Mouse (Mus musculus) kidney, postnatal 10 days (tissue): ENCODE data around the gene Ptprcap.

Source experiments
- DNase-seq: peaks from one replicate; pipeline ENCODE4 v3.0.0; 2021; ENCODE audit warnings: mixed read lengths

The Ptprcap gene

DNA sequence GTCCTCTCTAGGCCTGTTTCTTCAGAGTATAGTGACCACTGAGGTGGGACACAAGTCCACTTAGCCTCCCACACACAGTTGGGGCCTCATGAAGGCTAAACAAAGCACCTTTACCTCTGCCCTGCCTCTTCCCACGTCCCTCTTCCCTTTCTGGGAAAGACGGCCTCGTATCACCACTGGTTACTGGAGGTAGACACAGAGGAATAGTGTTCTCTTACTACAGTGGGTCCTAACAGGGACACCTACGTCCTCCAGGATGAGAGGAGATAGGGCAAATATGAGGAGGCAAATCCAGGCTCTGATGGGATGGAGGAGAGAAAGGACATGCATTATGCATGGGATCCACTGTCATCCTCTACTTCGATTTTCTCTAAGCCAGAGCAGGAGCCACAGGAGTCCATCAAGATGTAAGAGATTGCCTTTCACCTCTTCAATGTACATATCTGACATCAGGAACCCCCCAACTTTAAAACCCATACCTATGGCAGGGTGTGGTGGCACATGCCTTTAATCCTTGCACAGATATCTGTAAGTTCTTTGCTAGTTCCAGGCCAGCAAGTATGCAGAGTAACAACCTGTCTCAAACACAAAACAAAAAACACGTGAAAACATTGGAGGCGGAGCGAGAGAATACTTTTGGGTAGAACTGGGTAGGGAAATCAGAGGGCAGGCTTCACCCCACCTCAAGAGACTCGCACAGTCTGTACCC, 5.5 kb upstream of the Ptprcap start:
- no peak for DNase-seq

DNA sequence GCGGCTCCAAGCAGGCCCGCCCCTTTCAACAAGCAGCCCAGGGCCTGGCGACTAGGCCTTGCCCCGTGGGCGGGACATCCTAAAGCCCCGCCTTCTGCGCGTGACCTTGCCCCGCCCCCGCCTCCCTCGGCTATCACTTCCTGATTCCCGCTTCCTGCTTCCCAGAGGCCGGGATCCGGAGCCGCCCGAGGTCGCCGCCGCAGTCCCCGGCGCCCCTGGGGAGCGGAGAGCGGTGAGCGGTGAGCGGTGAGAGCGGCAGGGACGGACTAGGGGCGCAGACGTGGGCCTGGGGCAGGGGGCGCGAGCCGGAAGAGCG, 5.0 kb upstream of the Ptprcap start, which contains the start of gene Coro1b:
Gene Coro1b, plus strand, starts transcription at position 129 of the 316 bp plus-strand sequence.
- peak; percentile 99 for DNase-seq

DNA sequence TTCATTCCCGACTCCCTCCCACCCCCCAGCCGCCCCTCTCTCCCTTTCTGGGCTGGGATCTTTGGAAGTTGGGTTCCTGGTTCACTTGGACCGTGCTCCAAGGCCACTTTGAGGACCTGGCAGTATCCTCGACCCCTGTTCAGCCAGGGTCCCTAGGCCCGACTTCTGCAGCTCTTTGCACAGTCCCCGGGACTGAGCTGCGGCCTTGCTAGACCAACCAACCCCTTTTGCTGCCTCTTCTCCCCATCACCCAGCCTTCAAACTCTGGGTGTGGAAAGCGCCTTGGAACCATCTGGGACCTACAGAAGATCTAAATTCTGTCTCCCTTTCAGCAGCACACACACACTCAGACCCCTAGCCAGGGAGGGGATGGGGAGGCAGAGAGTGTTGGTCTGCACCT, 4.6 kb upstream of the Ptprcap start:
- no peak for DNase-seq

DNA sequence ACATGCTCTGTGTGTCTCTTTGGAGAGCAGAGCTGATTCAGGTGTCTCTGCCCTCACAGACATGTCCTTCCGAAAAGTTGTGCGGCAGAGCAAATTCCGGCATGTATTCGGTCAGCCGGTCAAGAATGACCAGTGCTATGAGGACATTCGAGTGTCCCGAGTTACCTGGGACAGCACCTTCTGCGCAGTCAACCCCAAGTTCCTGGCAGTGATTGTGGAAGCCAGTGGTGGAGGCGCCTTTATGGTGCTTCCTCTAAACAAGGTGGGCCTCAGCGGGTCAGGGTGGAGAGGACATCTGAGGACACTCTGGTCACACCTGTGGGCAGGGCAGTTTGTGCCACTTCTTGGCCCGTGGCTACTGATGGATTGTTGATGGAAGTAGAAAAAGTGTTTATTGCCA, 4.1 kb upstream of the Ptprcap start:
- DNase-seq, result no peak

DNA sequence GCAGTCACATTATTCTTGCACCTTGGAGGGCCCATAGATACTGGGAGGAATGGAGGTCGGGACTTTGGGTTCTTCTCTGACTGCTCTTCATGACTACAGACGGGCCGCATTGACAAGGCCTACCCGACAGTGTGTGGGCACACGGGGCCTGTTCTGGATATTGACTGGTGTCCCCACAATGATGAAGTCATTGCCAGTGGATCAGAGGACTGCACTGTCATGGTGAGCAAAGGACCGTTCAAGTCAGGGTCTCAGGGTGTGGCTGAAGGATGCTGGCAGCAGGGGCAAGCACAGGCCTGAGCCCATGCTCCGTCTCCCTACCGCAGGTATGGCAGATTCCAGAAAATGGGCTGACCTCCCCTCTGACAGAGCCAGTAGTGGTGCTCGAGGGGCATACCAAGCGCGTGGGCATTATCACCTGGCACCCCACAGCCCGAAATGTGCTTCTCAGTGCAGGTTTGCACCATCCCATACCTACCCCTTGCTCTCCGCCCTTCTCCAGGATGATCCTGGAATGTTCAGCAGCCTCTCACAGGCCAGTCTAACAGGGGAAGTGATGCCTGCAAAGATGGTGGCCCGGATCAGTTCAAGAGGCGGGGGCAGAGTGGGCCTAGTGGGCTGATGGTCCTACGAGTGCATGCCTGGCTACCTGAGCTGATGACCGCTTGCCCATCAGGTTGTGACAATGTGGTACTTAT, 3.5 kb upstream of the Ptprcap start:
- no peak for DNase-seq

DNA sequence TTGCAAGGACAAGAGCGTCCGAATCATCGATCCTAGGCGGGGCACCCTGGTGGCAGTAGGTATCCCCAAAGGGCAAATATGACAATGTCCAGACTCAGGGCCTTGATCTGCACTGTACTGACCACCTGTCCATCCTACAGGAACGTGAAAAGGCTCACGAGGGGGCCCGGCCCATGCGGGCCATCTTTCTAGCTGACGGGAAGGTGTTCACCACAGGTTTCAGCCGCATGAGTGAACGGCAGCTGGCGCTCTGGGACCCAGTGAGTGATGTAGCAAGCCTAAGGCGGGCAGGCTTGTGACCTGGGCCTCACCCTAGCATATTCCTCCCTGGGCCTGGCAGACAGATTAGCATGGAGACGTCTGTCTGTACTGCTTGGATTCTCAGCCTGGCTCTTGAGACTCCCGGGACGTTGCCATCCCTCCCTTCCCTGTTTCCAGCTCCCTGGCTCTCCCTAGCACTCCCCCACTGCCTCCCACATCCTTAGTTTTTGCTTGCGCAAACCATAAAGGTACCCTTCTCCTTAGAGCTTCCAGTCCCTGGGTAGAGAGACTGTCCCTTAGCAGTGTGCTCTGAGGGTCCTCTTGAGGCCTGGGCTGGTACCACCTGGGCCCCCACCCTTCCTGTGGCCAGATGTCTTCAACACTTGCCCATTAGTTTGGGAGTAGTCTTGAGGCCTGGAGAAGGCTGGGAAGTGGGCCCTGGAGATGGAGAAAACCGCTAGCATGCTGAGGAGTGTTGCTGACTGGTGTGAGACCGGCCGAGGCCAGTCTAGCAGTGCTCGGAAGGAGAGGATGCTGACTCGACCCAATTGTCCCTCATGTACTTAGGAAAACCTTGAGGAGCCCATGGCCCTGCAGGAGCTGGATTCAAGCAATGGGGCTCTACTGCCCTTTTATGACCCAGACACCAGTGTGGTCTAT, 2.6 kb upstream of the Ptprcap start:
- no peak for DNase-seq

DNA sequence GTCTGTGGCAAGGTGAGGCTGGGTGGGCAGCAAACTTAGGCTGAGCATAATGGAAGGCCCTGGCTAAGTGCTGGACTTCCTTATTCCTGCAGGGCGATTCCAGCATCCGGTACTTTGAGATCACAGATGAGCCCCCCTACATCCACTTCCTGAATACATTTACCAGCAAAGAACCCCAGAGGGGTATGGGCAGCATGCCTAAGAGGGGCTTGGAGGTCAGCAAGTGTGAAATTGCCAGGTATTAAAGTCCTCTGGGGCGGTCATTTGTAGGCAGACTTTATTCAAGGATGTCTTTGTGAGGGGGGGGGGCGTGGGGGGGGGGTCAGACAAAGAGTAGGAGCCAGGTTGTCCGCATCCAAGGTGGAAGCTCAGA, 1.9 kb upstream of the Ptprcap start:
- no peak for DNase-seq

DNA sequence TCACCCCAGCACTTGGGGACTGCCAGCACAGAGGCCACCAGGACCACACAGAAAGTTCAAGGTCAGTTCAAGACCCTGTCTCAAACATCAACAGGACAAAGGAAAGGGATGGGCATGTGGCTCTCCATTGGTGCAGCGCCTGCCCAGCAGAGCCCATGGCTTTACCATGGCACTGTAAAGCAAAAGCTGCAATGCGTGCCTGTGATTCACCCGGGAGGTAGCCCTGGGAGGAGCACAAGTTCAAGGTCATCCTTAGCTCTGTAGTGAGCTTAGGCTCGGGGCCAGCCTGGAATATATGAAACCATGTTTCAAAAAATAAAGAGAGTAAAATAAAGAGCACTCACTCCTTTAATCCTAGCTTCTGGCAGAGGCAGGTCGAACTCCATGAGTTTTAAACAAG, 1.5 kb upstream of the Ptprcap start:
- DNase-seq, result no peak

DNA sequence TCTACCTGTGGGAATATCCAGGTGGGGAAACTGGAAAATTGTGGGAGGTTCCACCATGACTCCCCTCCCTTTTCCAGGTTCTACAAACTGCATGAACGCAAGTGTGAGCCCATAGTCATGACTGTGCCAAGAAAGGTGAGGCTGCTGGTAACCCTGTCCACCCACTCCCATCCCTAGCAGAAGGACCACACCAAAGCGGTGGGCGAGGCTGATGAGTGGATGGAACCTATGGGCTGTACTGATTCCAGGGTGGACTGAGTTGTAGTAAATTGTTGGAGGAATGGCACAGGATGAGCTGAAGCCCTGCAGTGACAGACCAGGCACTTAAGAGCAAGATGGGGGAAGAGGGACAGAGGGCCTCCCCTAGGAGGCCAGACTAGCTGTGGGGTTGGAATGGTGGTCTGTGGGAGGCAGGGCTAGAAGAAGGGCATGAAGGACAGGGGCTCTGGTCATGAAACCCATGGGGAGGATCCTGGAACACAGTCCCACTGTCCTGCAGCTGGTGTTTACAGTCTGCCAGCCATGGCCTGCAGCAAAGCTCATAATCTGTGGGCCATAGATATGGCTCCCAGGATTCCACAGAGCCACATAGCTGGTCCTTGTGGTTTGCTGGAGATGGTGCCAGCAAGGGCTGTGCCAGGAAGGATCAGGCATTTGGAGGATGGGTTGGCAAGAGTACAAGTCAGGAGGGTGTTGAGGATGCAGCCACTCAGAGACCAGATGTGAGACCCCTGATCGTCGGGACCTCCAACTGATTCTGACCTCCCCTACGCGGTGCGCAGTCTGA, 766 bp upstream of the Ptprcap start:
- DNase-seq, result no peak

DNA sequence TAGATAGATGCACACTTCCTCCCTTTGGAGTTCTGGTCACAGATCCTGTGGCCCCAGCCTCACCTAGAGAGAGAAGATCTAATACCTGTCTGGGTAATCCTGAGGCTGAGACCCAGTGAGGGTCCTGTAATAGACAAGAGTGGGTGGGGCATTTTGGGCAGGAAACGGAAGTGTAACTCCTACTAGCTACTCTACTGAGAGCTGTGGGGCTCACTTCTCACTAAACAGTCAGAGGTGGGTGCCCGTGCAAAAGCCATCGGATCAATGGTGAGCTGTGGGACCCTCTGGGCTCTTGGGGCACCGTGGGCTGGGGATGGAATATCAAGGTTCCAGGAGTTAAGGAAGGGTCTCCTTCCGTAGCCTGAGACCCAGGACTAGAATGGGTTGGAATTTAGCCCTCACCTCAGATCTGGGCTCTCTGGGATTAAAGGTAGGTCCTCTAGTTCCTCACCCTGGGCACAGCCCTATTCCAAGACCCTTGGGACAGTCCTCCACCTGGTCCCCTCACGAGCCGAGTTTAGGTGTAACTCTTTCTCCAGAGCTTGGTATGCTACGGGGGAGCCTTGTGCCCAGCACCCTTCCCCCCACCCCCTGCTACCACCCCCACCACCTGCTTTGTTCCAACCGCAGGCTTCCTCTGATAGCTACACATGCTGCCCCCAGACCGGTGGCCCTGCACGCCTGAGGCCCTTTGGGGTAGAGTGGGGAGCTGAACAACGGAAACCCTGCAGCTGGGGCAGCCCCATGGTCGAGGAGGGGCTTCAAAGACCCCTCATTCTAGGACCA, 1.2 kb downstream of the Ptprcap start:
- no peak for DNase-seq

DNA sequence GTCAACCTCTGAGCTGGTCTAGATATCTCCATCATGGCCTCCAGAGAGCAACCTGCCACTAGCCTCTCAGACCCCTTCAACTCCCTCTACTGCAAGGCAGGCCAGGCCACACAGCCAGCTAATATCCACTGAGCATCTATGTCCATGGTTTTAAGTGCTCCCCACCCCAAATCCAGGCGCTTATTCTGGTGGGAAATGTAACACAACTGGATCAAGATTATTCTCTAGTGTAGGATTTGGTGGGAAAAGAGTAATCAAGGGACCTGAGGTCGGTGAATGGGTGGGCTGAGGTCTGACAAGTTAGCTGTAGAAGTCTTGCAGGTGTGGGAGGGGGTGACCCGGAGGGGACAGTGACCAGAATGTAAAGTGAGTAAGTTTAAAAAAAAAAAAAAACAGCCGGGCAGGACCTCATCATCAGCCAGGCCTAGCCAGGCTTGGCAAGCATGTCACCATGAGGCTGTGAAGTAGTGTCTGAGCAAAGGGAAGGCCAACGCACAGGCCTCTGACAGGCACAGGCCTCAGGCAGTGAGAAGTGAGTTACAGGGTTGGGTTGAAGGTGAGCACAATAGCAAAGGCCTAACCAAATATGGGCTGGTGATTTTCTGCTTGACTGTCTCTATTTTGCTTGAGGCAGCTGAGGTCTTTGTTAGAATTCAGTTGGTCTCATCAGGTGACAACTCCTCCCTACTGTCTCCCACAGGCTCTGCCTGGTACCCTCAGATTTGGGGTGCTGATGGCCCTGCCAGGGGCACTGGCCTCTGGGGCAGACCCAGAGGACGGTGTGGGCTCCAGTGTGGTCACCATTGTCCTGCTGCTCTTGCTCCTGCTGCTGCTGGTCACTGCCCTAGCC, 2.0 kb downstream of the Ptprcap start:
- DNase-seq, result no peak

DNA sequence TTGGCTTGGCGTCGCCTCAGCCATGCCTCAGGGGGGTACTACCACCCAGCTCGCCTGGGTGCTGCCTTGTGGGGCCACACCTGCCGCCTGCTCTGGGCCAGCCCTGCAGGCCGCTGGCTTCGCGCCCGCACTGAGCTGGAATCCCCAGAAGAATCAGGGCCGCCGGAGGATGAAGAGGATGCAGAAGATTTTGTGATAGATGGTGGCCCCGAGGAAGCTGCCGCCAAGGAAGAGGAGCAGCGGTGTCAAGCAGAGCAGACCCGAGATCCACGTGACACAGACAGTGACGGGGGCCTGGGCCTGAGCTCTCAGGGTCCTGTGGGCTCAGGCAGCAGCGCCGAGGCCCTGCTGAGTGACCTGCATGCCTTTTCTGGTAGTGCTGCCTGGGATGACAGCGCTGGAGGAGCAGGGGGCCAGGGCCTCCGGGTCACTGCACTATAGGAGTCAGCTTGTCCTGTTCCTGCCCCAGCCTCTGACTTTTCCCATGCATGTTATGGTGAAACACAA, 2.7 kb downstream of the Ptprcap start:
- DNase-seq, result no peak

DNA sequence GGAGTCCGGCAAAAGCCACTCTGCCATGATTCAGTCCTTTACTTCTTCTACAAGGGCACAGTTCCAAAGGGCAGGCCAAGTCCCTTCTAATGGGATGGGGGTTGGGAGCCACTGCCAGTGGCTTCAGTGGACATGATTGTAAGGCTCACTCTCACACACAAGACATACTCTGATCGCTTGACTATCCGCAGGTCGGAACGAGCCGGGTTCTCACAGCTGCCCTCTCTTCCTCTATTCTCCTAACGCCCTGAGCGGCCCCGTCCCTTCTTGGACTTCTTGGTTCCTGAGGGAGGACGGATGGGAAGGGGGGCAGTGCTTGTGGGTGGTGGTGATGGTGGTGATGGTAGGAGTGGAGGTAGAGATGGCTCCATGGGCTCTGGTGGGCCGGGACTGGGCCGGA, 3.4 kb downstream of the Ptprcap start:
- no peak for DNase-seq

DNA sequence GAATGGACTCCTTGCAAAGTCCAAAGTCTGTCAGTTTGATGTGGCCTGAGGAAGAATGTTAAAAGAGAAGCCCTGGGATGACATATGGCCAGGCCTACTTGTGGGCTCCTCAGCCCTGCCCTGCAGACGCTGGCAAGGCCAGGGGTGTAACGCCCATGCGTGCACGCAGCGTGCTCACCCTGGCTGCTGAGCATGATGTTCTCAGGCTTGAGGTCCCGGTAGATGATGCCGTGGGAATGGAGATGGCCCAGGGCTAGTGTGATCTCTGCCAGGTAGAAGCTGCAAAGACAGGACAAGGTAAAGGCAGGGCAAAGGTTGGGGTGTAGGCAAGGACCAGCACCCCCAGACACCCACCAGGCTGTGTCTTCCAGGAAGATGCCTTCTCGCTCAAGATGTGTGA, 5.6 kb downstream of the Ptprcap start:
- no peak for DNase-seq

DNA sequence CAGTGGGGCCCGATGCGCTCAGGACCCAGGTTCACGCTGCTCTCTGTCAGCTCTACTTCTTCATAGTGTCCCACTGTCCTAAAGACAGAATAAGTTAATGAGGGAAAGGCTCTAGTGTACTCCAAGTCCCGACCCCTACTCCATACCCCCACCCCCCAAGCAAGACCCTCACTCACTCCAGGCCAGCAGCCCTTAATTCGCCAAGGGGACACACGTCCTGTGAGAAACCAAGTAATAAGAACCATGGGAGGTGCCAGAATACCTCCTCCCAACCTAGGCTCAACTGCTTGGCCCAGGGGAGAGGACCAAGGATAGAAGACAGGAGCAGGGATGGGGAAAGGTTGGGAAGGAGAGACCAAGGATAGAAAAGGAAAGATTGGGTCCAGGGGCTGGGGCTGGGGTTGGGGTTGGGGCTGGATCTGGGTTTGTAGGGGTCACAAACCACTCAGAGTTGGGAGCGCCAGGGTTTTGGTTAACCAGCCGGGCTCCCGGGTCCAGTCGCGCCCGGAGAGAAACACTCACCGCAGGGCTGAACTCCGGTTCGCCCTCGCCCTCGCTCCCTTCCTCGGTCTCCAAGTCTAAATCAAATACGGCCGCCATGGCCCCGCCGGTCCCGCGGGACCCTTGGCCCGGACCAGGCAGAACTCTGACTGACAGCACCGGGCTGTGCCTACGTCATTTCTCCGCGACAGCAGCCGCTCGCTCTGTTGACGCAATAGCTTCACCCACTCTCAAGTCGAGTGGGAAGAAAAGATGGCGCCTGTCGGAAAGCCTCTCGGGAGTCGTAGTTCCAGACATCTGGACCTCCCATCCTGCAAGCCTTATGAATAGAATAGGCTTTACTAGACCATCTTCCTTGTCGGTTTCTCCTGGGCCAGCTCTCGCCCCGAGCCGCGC, 9.5 kb downstream of the Ptprcap start, which contains the start of gene Rps6kb2:
Gene Rps6kb2, minus strand, starts transcription at position 709 of the 897 bp plus-strand sequence.
- DNase-seq, result peak; percentile 99

DNA sequence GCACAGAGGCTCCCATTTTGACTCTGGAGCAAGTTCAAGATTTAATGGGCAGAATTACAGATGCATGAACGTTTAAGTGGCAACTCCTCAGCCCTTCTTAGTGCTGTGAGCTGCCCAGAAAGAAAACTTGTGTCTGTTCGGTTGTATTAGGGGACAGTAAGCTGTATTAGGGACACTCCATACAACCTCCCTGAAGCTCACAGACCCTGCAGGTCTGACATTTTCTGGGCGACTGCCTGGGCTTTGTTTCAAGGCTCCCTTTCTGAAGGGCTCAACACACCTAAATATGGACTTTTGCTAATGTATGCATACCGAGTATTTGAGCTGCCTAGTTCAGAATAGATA, 10.1 kb downstream of the Ptprcap start:
- DNase-seq, result no peak

DNA sequence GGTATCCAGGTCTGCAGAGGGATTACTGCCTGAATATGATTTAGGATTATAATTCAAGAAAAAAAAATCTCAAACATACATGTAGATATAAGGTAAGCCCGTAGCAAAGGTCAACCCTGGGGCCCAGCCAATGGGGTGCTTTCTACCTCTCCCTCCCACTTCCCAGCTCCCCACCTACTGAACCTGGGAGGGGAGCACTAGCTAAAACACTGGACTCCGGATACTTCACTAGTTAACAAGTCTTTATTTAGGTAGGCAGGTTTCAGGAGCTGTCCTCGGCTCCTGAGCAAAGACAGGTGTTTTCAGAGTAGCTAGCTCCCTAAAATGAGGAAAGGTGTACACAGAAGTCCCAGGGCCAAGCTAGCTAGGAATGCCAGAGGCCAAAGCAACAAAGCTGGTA, 10.7 kb downstream of the Ptprcap start:
- no peak for DNase-seq

DNA sequence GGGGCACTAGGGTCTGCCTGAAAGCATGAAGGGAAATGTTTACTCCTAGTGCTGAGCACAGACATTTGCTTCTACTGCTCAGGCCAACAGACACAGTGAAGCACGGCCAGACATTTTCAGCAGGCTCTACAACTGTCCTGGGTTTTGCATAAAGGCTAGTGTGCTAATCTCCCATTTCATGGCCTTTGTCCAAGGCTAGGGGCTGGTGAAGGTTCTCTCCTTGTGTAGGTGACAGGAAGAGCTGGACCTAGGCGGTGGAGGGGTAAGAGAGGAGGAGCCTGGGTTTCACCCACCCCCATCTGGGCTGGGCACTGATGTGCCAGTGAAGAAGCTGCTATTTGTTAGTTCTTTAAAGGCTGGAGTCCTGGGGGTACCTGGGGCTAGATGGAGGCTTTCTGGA, 11.3 kb downstream of the Ptprcap start:
- no peak for DNase-seq

DNA sequence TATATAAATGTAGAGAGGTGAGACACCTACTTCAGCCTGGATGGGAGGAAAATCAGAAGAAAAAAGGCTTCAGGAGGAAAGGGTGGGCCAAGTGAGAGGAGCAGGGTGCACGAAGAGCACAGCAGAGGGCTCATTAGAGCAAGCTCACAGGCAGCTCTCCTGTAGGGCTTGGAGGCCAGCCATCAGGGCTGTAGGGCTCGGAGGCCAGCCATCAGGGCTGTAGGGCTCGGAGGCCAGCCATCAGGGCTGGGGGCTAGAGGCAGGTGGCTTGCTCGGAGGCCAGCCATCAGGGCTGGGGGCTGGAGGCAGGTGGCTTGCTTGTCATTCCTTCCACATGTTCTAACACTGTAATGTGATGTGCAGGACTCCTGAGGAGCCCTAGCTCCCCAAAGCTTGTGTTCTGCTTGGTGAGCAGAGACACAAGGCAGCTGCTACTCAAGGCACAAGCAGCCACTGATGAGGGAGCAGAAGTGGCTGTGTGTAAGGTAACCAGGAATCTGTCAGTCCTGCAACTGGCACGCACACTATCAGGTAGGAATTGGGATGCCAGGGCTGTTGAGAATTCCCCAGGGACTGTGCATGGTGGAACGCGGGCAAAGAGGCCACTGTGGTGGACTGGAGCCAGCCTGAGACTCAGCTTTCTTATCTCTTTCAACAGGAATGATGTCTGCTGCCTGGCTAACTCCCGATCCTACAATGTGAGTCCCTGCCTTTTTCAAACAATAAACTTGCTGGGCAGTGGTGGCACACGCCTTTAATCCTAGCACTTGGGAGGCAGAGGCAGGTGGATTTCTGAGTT, 13.5 kb downstream of the Ptprcap start:
- no peak for DNase-seq
